22 mouse cellular contexts compared by ENCODE assay signal in the genomic region with DNA sequence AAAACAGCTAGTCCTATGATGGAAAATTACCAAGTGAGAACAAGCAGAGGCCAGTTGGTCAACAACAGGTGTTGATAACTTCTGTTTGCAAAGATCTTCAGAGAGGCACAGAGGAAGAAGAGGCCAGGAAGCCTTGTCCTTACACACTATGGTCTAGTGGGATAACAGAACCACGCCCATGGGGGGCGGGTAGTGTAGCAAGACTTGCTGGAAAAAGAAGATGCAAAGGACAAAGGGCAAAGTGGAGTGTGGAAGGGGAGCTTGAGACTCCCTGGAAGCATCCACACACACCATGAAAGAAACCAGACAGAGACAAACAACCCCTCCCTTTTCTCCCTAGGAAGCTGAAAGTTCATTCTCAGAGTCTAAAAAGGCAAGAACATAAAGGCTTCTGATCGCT. TPM values are rescaled to one million over a fixed set of nuclear protein-coding genes. Genes with fewer than 3 reads are reported as not detected.
A peak's percentile ranks its signal among the peaks of the same experiment; 100 is the strongest.
DNase-seq lines count a peak whose midpoint lies in the region; ATAC-seq and TF ChIP-seq lines count a peak whose summit lies in the region.
"Had no signal": no experiment of that assay in that cellular context is flagged by ENCODE, and none has a peak within 500 bp of the region (broad histone marks: within the 10 kb centered on the region; RNA-seq: fewer than 3 reads in every experiment).

No protein-coding gene starts in this region.

- TF ChIP-seq CTCF in testis, adult 2 months (IDR thresholded peaks at IDR 0.05; ENCODE audit: control insufficient read depth, insufficient read depth, insufficient replicate concordance, low read depth, low read length), result no peak

- H3K27me3 ChIP-seq in kidney, embryonic 16.5 days (ENCODE audit: insufficient read depth, low read length), result no peaks in the 10 kb centered on the region
- no peaks in the 10 kb centered on the region for H3K27me3 ChIP-seq in testis, adult 2 months (ENCODE audit: control insufficient read depth, insufficient read depth, low read length)
- H3K27me3 ChIP-seq in liver, embryonic 11.5 days (replicated peaks; ENCODE audit: control insufficient read depth, insufficient read depth, low read length), result no peaks in the 10 kb centered on the region
- H3K27me3 ChIP-seq in forebrain, embryonic 14.5 days (replicated peaks; ENCODE audit: control insufficient read depth, insufficient read depth, low read length), result no peaks in the 10 kb centered on the region
- H3K27me3 ChIP-seq: forebrain, embryonic 15.5 days; midbrain, embryonic 12.5 days had no signal

- H3K27ac ChIP-seq in kidney, embryonic 16.5 days (ENCODE audit: low read length), result no peak overlapping the region
- peak overlapping the region; percentile 66; the same call in 1 of the 2 replicates for H3K27ac ChIP-seq in testis, adult 2 months (ENCODE audit: control insufficient read depth, insufficient read depth, low read depth, low read length)
- H3K27ac ChIP-seq in liver, embryonic 11.5 days (ENCODE audit: low read depth, low read length), result no peak overlapping the region
- H3K27ac ChIP-seq in forebrain, embryonic 14.5 days (ENCODE audit: low read depth, low read length), result no peak overlapping the region
- H3K27ac ChIP-seq: embryonic facial prominence, embryonic 10.5 days; forebrain, embryonic 15.5 days; hindbrain, embryonic 14.5 days; layer of hippocampus, adult 2 months; limb, embryonic 10.5 days; macrophage; midbrain, embryonic 12.5 days had no signal

- no peaks in the 10 kb centered on the region for H3K36me3 ChIP-seq in kidney, embryonic 16.5 days (ENCODE audit: insufficient read depth, low read length)
- H3K36me3 ChIP-seq in testis, adult 2 months (ENCODE audit: control insufficient read depth, insufficient read depth, low read length), result no peaks in the 10 kb centered on the region
- no peaks in the 10 kb centered on the region for H3K36me3 ChIP-seq in liver, embryonic 11.5 days (ENCODE audit: control insufficient read depth, insufficient read depth, low read length)
- peaks cover 4% of the 10 kb centered on the region; the same call in 1 of the 2 replicates for H3K36me3 ChIP-seq in forebrain, embryonic 14.5 days (ENCODE audit: control insufficient read depth, insufficient read depth, low read length)
- H3K36me3 ChIP-seq: forebrain, embryonic 15.5 days had no signal

- no peak overlapping the region for H3K4me2 ChIP-seq in kidney, embryonic 16.5 days (replicated peaks; ENCODE audit: low read depth, low read length)
- peak overlapping the region; percentile 3; the same call in 1 of the 2 replicates for H3K4me2 ChIP-seq in liver, embryonic 11.5 days
- H3K4me2 ChIP-seq in forebrain, embryonic 14.5 days (ENCODE audit: low read length), result no peak overlapping the region
- H3K4me2 ChIP-seq: forebrain, embryonic 15.5 days; hindbrain, embryonic 14.5 days; midbrain, embryonic 12.5 days had no signal

- peak; percentile 31 for DNase-seq in kidney, adult 18-20 months
- no peak for DNase-seq in testis, postnatal 14 days (ENCODE audit: low spot score)
- no peak for DNase-seq in liver, embryonic 11.5 days (ENCODE audit: low spot score)
- DNase-seq in urinary bladder, postnatal 4 days (ENCODE audit: low spot score in 2 of 2), result no peak
- no peak for DNase-seq in forebrain, embryonic 14.5 days (ENCODE audit: low spot score)
- DNase-seq: adrenal gland, postnatal 14 days; cerebellum, adult 18-20 months; cerebellum, postnatal 36 days; lung, adult 18-20 months; right cerebral cortex, postnatal 25 days; thymus, postnatal 36 days had no signal

- no peaks in the 10 kb centered on the region for H3K9me3 ChIP-seq in kidney, embryonic 16.5 days (ENCODE audit: low read length)
- no peaks in the 10 kb centered on the region for H3K9me3 ChIP-seq in liver, embryonic 11.5 days (ENCODE audit: control insufficient read depth, low read length)
- H3K9me3 ChIP-seq in forebrain, embryonic 14.5 days (replicated peaks; ENCODE audit: control insufficient read depth, low read length), result no peaks in the 10 kb centered on the region
- H3K9me3 ChIP-seq: embryonic facial prominence, embryonic 10.5 days; forebrain, embryonic 15.5 days; limb, embryonic 10.5 days; midbrain, embryonic 12.5 days had no signal

- no peak overlapping the region for H3K9ac ChIP-seq in kidney, embryonic 16.5 days (replicated peaks; ENCODE audit: low read length)
- no peak overlapping the region for H3K9ac ChIP-seq in liver, embryonic 11.5 days (ENCODE audit: low read depth, low read length)
- H3K9ac ChIP-seq in forebrain, embryonic 14.5 days (ENCODE audit: low read length), result no peak overlapping the region
- H3K9ac ChIP-seq: forebrain, embryonic 15.5 days; hindbrain, embryonic 14.5 days; midbrain, embryonic 12.5 days had no signal

- peaks cover 45% of the 10 kb centered on the region for H3K4me1 ChIP-seq in kidney, embryonic 16.5 days (ENCODE audit: insufficient read depth, low read length)
- H3K4me1 ChIP-seq in testis, adult 2 months (ENCODE audit: control insufficient read depth, insufficient read depth, low read length), result peaks cover 8% of the 10 kb centered on the region
- H3K4me1 ChIP-seq in liver, embryonic 11.5 days (replicated peaks; ENCODE audit: control insufficient read depth, insufficient read depth, low read length), result peaks cover 63% of the 10 kb centered on the region
- H3K4me1 ChIP-seq in forebrain, embryonic 14.5 days (ENCODE audit: control insufficient read depth, insufficient read depth, low read length), result peaks cover 19% of the 10 kb centered on the region

- no peak for TF ChIP-seq POLR2A in testis, adult 2 months (IDR thresholded peaks at IDR 0.05; ENCODE audit: control insufficient read depth, low read depth, low read length)

- 84% methylated on average over 3 of the region's 3 CpGs for WGBS in kidney, embryonic 16.5 days
- 73% methylated on average over 3 of the region's 3 CpGs for WGBS in liver, embryonic 11.5 days
- 89% methylated on average over 3 of the region's 3 CpGs for WGBS in forebrain, embryonic 14.5 days

- no peak overlapping the region for H3K4me3 ChIP-seq in kidney, embryonic 16.5 days (ENCODE audit: low read length)
- H3K4me3 ChIP-seq in testis, adult 2 months (ENCODE audit: control insufficient read depth, low read depth, low read length), result no peak overlapping the region
- H3K4me3 ChIP-seq in liver, embryonic 11.5 days (ENCODE audit: low read depth, low read length), result no peak overlapping the region
- no peak overlapping the region for H3K4me3 ChIP-seq in forebrain, embryonic 14.5 days (ENCODE audit: low read depth, low read length)
- H3K4me3 ChIP-seq: embryonic facial prominence, embryonic 10.5 days; forebrain, embryonic 15.5 days; layer of hippocampus, adult 2 months; limb, embryonic 10.5 days; midbrain, embryonic 12.5 days had no signal

- ATAC-seq in kidney, embryonic 16.5 days (ENCODE audit: low FRiP score, low TSS enrichment), result no peak
- no peak for ATAC-seq in liver, embryonic 11.5 days (replicated peaks; ENCODE audit: low FRiP score)
- ATAC-seq in forebrain, embryonic 14.5 days, result no peak
- ATAC-seq: activated CD4-positive, CD25-positive, alpha-beta regulatory T cell, adult 4 months; forebrain, embryonic 15.5 days; intestine, embryonic 16.5 days had no signal

RNA-seq across cellular contexts. Expression of a gene that starts 3.8 kb away (rescaled TPM):
- 32.7 and 33.3 TPM in 2 replicates for polyA plus RNA-seq in kidney, embryonic 16.5 days (2015; fragmentation: Nextera tagmentation; extraction: Ambion mirVana)
- 18.3 and 19.1 TPM in 2 replicates for polyA plus RNA-seq in testis, adult 2 months (2012; rRNA removed)
- polyA plus RNA-seq in liver, embryonic 11.5 days (2014; fragmentation: Nextera tagmentation; extraction: Ambion mirVana), result 34.0 and 35.2 TPM in 2 replicates
- 20.7 and 25.3 TPM in 2 replicates for polyA plus RNA-seq in forebrain, embryonic 14.5 days (2014; fragmentation: Nextera tagmentation; extraction: Ambion mirVana)

RNA-seq across cellular contexts. Expression of a gene that starts 36.1 kb away (rescaled TPM):
- 20.0 and 20.5 TPM in 2 replicates for polyA plus RNA-seq in kidney, embryonic 16.5 days (2015; fragmentation: Nextera tagmentation; extraction: Ambion mirVana)
- 54.5 and 64.8 TPM in 2 replicates for polyA plus RNA-seq in testis, adult 2 months (2012; rRNA removed)
- 8.0 and 9.2 TPM in 2 replicates for polyA plus RNA-seq in liver, embryonic 11.5 days (2014; fragmentation: Nextera tagmentation; extraction: Ambion mirVana)
- polyA plus RNA-seq in forebrain, embryonic 14.5 days (2014; fragmentation: Nextera tagmentation; extraction: Ambion mirVana), result 2.5 and 3.4 TPM in 2 replicates
- polyA plus RNA-seq: activated CD4-positive, CD25-positive, alpha-beta regulatory T cell, adult 4 months had no signal

RNA-seq across cellular contexts. Expression of a gene that starts 39.8 kb away (rescaled TPM):
- 15.7 and 18.3 TPM in 2 replicates for polyA plus RNA-seq in kidney, embryonic 16.5 days (2015; fragmentation: Nextera tagmentation; extraction: Ambion mirVana)
- polyA plus RNA-seq in testis, adult 2 months (2012; rRNA removed), result 17.9 and 18.9 TPM in 2 replicates
- polyA plus RNA-seq in liver, embryonic 11.5 days (2014; fragmentation: Nextera tagmentation; extraction: Ambion mirVana), result 6.4 and 6.7 TPM in 2 replicates
- 11.9 and 13.4 TPM in 2 replicates for polyA plus RNA-seq in forebrain, embryonic 14.5 days (2014; fragmentation: Nextera tagmentation; extraction: Ambion mirVana)

RNA-seq across cellular contexts. Expression of a gene that starts 46.4 kb away (rescaled TPM):
- 219 and 223 TPM in 2 replicates for polyA plus RNA-seq in kidney, embryonic 16.5 days (2015; fragmentation: Nextera tagmentation; extraction: Ambion mirVana)
- 30.8 and 33.2 TPM in 2 replicates for polyA plus RNA-seq in testis, adult 2 months (2012; rRNA removed)
- polyA plus RNA-seq in liver, embryonic 11.5 days (2014; fragmentation: Nextera tagmentation; extraction: Ambion mirVana), result 169 and 174 TPM in 2 replicates
- 266 and 312 TPM in 2 replicates for polyA plus RNA-seq in forebrain, embryonic 14.5 days (2014; fragmentation: Nextera tagmentation; extraction: Ambion mirVana)
